Mouse (Mus musculus) cerebellum, postnatal 25 days (tissue): ENCODE results near the gene Cyp24a1.

ENCODE experiments used
- DNase-seq, 2 experiments: peaks; one replicate each; pipeline ENCODE4 v3.0.0; 2021; ENCODE audit warnings: mixed read lengths in 2 of 2

Gene Cyp24a1

GRCm38 (mm10) chr2:170436204-170436603 lies 60.7 kb downstream of the Cyp24a1 start:
- no peak for DNase-seq
